Mouse (Mus musculus) G1E (cell line): Measurements from ENCODE around the gene Apobec3.

Source experiments
- CTCF ChIP-seq: IDR thresholded peaks from 2 replicates; pipeline ENCODE4 v1.5.1; 2012; ENCODE audit warnings: low read depth, low read length, inconsistent platforms, mixed read lengths
- GATA1 ChIP-seq: IDR thresholded peaks from 2 replicates; pipeline ENCODE4 v1.6.1; 2012; ENCODE audit warnings: borderline replicate concordance, low read length, inconsistent platforms, mixed read lengths
- GATA2 ChIP-seq: IDR thresholded peaks from 2 replicates; pipeline ENCODE4 v1.6.1; 2012; ENCODE audit warnings: low read depth, low read length, inconsistent platforms, borderline replicate concordance
- POLR2AphosphoS5 ChIP-seq: IDR thresholded peaks from 2 replicates; pipeline ENCODE4 v1.6.1; 2012; ENCODE audit warnings: low read depth, low read length, inconsistent platforms; ENCODE audit not compliant: insufficient replicate concordance
- TAL1 ChIP-seq: conservative IDR thresholded peaks from 2 replicates; pipeline ENCODE4 v1.6.1; 2012; ENCODE audit warnings: low read depth, low read length, inconsistent platforms, mixed read lengths

DNA sequence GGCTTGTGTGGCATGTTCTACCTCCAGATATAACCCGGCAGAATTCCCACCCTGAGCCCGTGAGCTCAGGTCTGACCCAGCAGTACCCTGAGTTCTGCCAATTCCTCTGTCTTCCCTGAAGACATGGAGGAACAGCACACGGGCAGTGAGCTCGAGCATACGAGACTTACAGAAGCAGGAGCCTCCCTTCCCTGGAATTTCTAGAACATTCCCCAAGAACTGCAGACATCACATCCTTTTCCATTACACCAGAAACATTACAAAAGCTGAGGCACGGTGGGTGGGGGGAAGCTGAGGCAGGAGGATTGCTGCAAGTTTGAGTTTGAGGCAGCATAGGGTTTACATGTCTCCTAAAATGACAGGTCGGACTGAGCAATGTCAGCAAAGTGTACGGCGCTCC, 31.6 kb upstream of the Apobec3 start:
- TF ChIP-seq CTCF (no peak), GATA1 (no peak), TAL1 (no peak), POLR2AphosphoS5 (no peak), GATA2 (no peak)
